14 mouse cellular contexts compared by ENCODE assay signal in genomic region chr15:86018753-86019512, GRCm38 (mm10). TPM values are rescaled to one million over a fixed set of nuclear protein-coding genes. Genes with fewer than 3 reads are reported as not detected.
A peak's percentile ranks its signal among the peaks of the same experiment; 100 is the strongest.
DNase-seq lines count a peak whose midpoint lies in the region; ATAC-seq and TF ChIP-seq lines count a peak whose summit lies in the region.
"Had no signal": no experiment of that assay in that cellular context is flagged by ENCODE, and none has a peak within 500 bp of the region (broad histone marks: within the 10 kb centered on the region; RNA-seq: fewer than 3 reads in every experiment).

No protein-coding gene starts in this region.

- no peak overlapping the region for H3K4me3 ChIP-seq in hindbrain, postnatal 0 days (ENCODE audit: low read length)
- no peak overlapping the region for H3K4me3 ChIP-seq in hindbrain, embryonic 16.5 days (ENCODE audit: low read length)
- H3K4me3 ChIP-seq in lung, embryonic 14.5 days (ENCODE audit: low read depth, low read length): no peak overlapping the region
- H3K4me3 ChIP-seq in ES-E14 (ENCODE audit: insufficient read depth in 1 of 2, low read depth in 1 of 2, low read length in 2 of 2, poor library complexity in 1 of 2, severe bottlenecking in 1 of 2): no peak overlapping the region
- no peak overlapping the region for H3K4me3 ChIP-seq in neural tube, embryonic 15.5 days (replicated peaks)
- H3K4me3 ChIP-seq: limb, embryonic 13.5 days; midbrain, embryonic 12.5 days; stomach, embryonic 15.5 days had no signal

- peaks cover under 1% of the 10 kb centered on the region for H3K4me1 ChIP-seq in hindbrain, postnatal 0 days (ENCODE audit: insufficient read depth, low read length)
- 0 out of 2 replicates have a peak, but pooled peaks cover 2% of the 10 kb centered on the region for H3K4me1 ChIP-seq in hindbrain, embryonic 16.5 days (ENCODE audit: control insufficient read depth, insufficient read depth, low read depth, low read length)
- peaks cover 11% of the 10 kb centered on the region; the same call in 1 of the 2 replicates for H3K4me1 ChIP-seq in lung, embryonic 14.5 days (ENCODE audit: insufficient read depth)
- peaks cover 3 to 18% of the 10 kb centered on the region in 2 experiments; a peak in 2 of 4 replicates for H3K4me1 ChIP-seq in ES-E14 (ENCODE audit: control insufficient read depth in 2 of 2, insufficient read depth in 2 of 2, low read length in 2 of 2, poor library complexity in 1 of 2)
- H3K4me1 ChIP-seq in neural tube, embryonic 15.5 days: peaks cover 16% of the 10 kb centered on the region
- H3K4me1 ChIP-seq: limb, embryonic 13.5 days had no signal

- H3K9ac ChIP-seq in hindbrain, postnatal 0 days (replicated peaks; ENCODE audit: low read length): no peak overlapping the region
- no peak overlapping the region for H3K9ac ChIP-seq in hindbrain, embryonic 16.5 days (ENCODE audit: low read depth, low read length)
- no peak overlapping the region for H3K9ac ChIP-seq in lung, embryonic 14.5 days
- H3K9ac ChIP-seq in ES-E14 (ENCODE audit: insufficient read depth, low read depth, low read length, poor library complexity, severe bottlenecking): no peak overlapping the region
- H3K9ac ChIP-seq in neural tube, embryonic 15.5 days (replicated peaks): no peak overlapping the region
- H3K9ac ChIP-seq: limb, embryonic 13.5 days; midbrain, embryonic 12.5 days; stomach, embryonic 15.5 days had no signal

- no peaks in the 10 kb centered on the region for H3K36me3 ChIP-seq in hindbrain, postnatal 0 days (ENCODE audit: insufficient read depth, low read length)
- H3K36me3 ChIP-seq in hindbrain, embryonic 16.5 days (ENCODE audit: control insufficient read depth, insufficient read depth, low read length): no peaks in the 10 kb centered on the region
- no peaks in the 10 kb centered on the region for H3K36me3 ChIP-seq in lung, embryonic 14.5 days (ENCODE audit: insufficient read depth)
- H3K36me3 ChIP-seq in ES-E14 (ENCODE audit: control insufficient read depth, insufficient read depth, low read length, poor library complexity, severe bottlenecking): no peaks in the 10 kb centered on the region; the same call in 1 of the 2 replicates
- H3K36me3 ChIP-seq in neural tube, embryonic 15.5 days: no peaks in the 10 kb centered on the region
- H3K36me3 ChIP-seq: stomach, embryonic 15.5 days had no signal

- in situ Hi-C loops in ES-E14 (cut with MboI; ENCODE audit: low sequenced_read_pairs in 2 of 2, unreplicated experiment in 2 of 2): no loop called here

- no peak for ATAC-seq in hindbrain, postnatal 0 days
- ATAC-seq in hindbrain, embryonic 16.5 days: no peak
- no peak for ATAC-seq in lung, embryonic 14.5 days (ENCODE audit: insufficient read depth)
- ATAC-seq in neural tube, embryonic 15.5 days (ENCODE audit: low FRiP score): no peak

- no peak overlapping the region for H3K27ac ChIP-seq in hindbrain, postnatal 0 days
- H3K27ac ChIP-seq in hindbrain, embryonic 16.5 days (ENCODE audit: low read depth, low read length): no peak overlapping the region
- H3K27ac ChIP-seq in lung, embryonic 14.5 days (ENCODE audit: low read depth): no peak overlapping the region
- H3K27ac ChIP-seq in ES-E14 (ENCODE audit: insufficient read depth, low read depth, low read length, poor library complexity, severe bottlenecking): no peak overlapping the region
- no peak overlapping the region for H3K27ac ChIP-seq in neural tube, embryonic 15.5 days (replicated peaks)
- H3K27ac ChIP-seq: limb, embryonic 13.5 days; midbrain, embryonic 12.5 days had no signal

- WGBS in hindbrain, postnatal 0 days: 95% methylated on average over 5 of the region's 5 CpGs
- 93% methylated on average over 5 of the region's 5 CpGs for WGBS in hindbrain, embryonic 16.5 days
- 93% methylated on average over 5 of the region's 5 CpGs for WGBS in lung, embryonic 14.5 days
- WGBS in neural tube, embryonic 15.5 days: 97% methylated on average over 5 of the region's 5 CpGs

- no peak for DNase-seq in hindbrain, postnatal 0 days (ENCODE audit: low spot score)
- DNase-seq in lung, embryonic 14.5 days: no peak
- no peak for DNase-seq in lung, adult 18-20 months
- no peak for DNase-seq in ES-E14 (ENCODE audit: low read depth, low spot score)
- DNase-seq in naive thymus-derived CD4-positive, alpha-beta T cell, adult 2 months (ENCODE audit: low read depth): peak; percentile 39
- no peak for DNase-seq in left cerebral cortex, adult 18-20 months (ENCODE audit: low spot score in 2 of 2)
- DNase-seq: cerebellum, postnatal 14 days; lung, adult 2 months; right cerebral cortex, adult 18-20 months had no signal

- no peaks in the 10 kb centered on the region for H3K9me3 ChIP-seq in hindbrain, postnatal 0 days (ENCODE audit: low read length)
- H3K9me3 ChIP-seq in hindbrain, embryonic 16.5 days (ENCODE audit: control insufficient read depth, low read length): peaks cover 3% of the 10 kb centered on the region; the same call in 1 of the 2 replicates
- H3K9me3 ChIP-seq in lung, embryonic 14.5 days (ENCODE audit: low read depth, low read length): no peaks in the 10 kb centered on the region
- H3K9me3 ChIP-seq in ES-E14 (ENCODE audit: control insufficient read depth, insufficient read depth, low read depth, low read length): no peaks in the 10 kb centered on the region
- H3K9me3 ChIP-seq in neural tube, embryonic 15.5 days (replicated peaks): no peaks in the 10 kb centered on the region
- H3K9me3 ChIP-seq: midbrain, embryonic 12.5 days; stomach, embryonic 15.5 days had no signal

- H3K27me3 ChIP-seq in hindbrain, postnatal 0 days (ENCODE audit: insufficient read depth, low read length): no peaks in the 10 kb centered on the region
- no peaks in the 10 kb centered on the region for H3K27me3 ChIP-seq in hindbrain, embryonic 16.5 days (replicated peaks; ENCODE audit: control insufficient read depth, insufficient read depth, low read length)
- no peaks in the 10 kb centered on the region for H3K27me3 ChIP-seq in lung, embryonic 14.5 days (ENCODE audit: insufficient read depth, low read length)
- H3K27me3 ChIP-seq in neural tube, embryonic 15.5 days (replicated peaks): no peaks in the 10 kb centered on the region
- H3K27me3 ChIP-seq: limb, embryonic 13.5 days; midbrain, embryonic 12.5 days; stomach, embryonic 15.5 days had no signal

- peak; percentile 31 for TF ChIP-seq CTCF in hindbrain, postnatal 0 days (IDR thresholded peaks at IDR 0.05; ENCODE audit: low read depth)
- peak; percentile 32 for TF ChIP-seq CTCF in lung, embryonic 14.5 days (IDR thresholded peaks at IDR 0.05; ENCODE audit: low read depth)

- no peak overlapping the region for H3K4me2 ChIP-seq in hindbrain, postnatal 0 days (ENCODE audit: low read depth, low read length)
- H3K4me2 ChIP-seq in hindbrain, embryonic 16.5 days (ENCODE audit: low read length): no peak overlapping the region
- no peak overlapping the region for H3K4me2 ChIP-seq in lung, embryonic 14.5 days
- no peak overlapping the region for H3K4me2 ChIP-seq in neural tube, embryonic 15.5 days
- H3K4me2 ChIP-seq: limb, embryonic 13.5 days; midbrain, embryonic 12.5 days; stomach, embryonic 15.5 days had no signal

TF ChIP-seq in ES-E14, 5 proteins besides CTCF, POLR2A, EP300 and RAD21:
- TF ChIP-seq ZC3H11A (IDR thresholded peaks at IDR 0.05; ENCODE audit: borderline replicate concordance, low read depth, low read length) (no peak), MAFK (IDR thresholded peaks at IDR 0.05; ENCODE audit: insufficient read depth, low read depth, low read length) (0 out of 2 replicates have a peak, but pooled peaks have one; percentile 16)

RNA-seq across cellular contexts. Expression of gene Celsr1, which starts 14.6 kb away (rescaled TPM):
- total RNA-seq in hindbrain, postnatal 0 days (2014; rRNA removed): 16.4 and 19.4 TPM in 2 replicates
- 0.98 and 0.99 TPM in 2 replicates for polyA plus RNA-seq in hindbrain, postnatal 0 days (2015; fragmentation: Nextera tagmentation; extraction: Ambion mirVana)
- polyA plus RNA-seq in hindbrain, embryonic 16.5 days (2015; fragmentation: Nextera tagmentation; extraction: Ambion mirVana): 0.76 and 1.2 TPM in 2 replicates
- 9.0 and 9.9 TPM in 2 replicates for polyA plus RNA-seq in lung, embryonic 14.5 days (2014; fragmentation: Nextera tagmentation; extraction: Ambion mirVana)
- 12.6 and 40.3 TPM in 2 replicates for total RNA-seq in ES-E14 (2012; rRNA removed)
- polyA plus RNA-seq in neural tube, embryonic 15.5 days (2015; fragmentation: Nextera tagmentation; extraction: Ambion mirVana): 0.88 and 1.4 TPM in 2 replicates
- 1 to 10 TPM; 4.3 to 5.3 TPM for total RNA-seq in left cerebral cortex, adult 18-20 months (2021)

RNA-seq across cellular contexts. Expression of gene Gramd4, which starts 38.6 kb away (rescaled TPM):
- total RNA-seq in hindbrain, postnatal 0 days (2014; rRNA removed): 36.2 and 40.9 TPM in 2 replicates
- polyA plus RNA-seq in hindbrain, postnatal 0 days (2015; fragmentation: Nextera tagmentation; extraction: Ambion mirVana): 18.6 and 19.0 TPM in 2 replicates
- 18.4 and 30.4 TPM in 2 replicates for polyA plus RNA-seq in hindbrain, embryonic 16.5 days (2015; fragmentation: Nextera tagmentation; extraction: Ambion mirVana)
- polyA plus RNA-seq in lung, embryonic 14.5 days (2014; fragmentation: Nextera tagmentation; extraction: Ambion mirVana): 8.6 and 9.8 TPM in 2 replicates
- total RNA-seq in ES-E14 (2012; rRNA removed): 19.6 and 24.5 TPM in 2 replicates
- 25.4 and 25.8 TPM in 2 replicates for polyA plus RNA-seq in neural tube, embryonic 15.5 days (2015; fragmentation: Nextera tagmentation; extraction: Ambion mirVana)
- total RNA-seq in left cerebral cortex, adult 18-20 months (2021): 10 to 100 TPM; 44.2 to 49.4 TPM
